Mouse (Mus musculus) G1E (cell line): ENCODE results near the gene Wdr54.

Experiments
- CTCF ChIP-seq: IDR thresholded peaks from 2 replicates; pipeline ENCODE4 v1.5.1; 2012; ENCODE audit warnings: low read depth, low read length, inconsistent platforms, mixed read lengths
- GATA1 ChIP-seq: IDR thresholded peaks from 2 replicates; pipeline ENCODE4 v1.6.1; 2012; ENCODE audit warnings: borderline replicate concordance, low read length, inconsistent platforms, mixed read lengths
- GATA2 ChIP-seq: IDR thresholded peaks from 2 replicates; pipeline ENCODE4 v1.6.1; 2012; ENCODE audit warnings: low read depth, low read length, inconsistent platforms, borderline replicate concordance
- POLR2AphosphoS5 ChIP-seq: IDR thresholded peaks from 2 replicates; pipeline ENCODE4 v1.6.1; 2012; ENCODE audit warnings: low read depth, low read length, inconsistent platforms; ENCODE audit not compliant: insufficient replicate concordance

DNA sequence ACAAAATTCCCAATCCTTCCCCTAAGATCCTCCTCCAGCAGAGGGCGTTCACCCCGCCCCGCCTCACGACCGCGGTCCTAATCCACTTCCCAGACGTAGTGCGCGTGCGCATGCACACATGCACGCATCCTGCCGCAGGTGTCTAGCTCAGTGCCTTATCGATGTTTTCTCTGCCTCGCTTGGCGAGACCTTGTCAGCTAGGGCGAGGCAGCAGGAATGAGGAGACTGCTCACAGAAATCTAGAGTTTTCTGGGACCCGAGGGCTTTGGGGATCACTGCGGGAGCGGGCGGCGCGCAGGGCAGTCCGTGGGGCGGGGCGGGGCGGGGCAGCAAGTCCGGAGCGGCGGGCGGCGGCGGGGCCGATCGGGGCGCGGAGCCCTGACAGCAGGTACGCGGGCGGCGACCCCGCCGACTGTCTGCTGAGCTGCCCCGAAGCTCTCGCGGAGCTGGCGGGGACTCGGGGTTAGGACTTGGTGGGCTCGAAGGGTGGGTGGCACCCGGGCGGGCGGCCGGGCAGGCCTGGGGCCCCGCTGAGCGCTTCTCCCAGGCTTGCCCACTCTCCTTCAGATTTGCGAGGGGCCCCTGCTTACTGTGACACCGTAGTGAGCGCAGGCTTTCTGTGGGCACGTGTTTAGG is 9.5 kb upstream of the Wdr54 start, which contains the start of gene Dctn1:
- TF ChIP-seq CTCF, result peak; percentile 62
- no peak for TF ChIP-seq GATA1
- TF ChIP-seq POLR2AphosphoS5, result no peak
- no peak for TF ChIP-seq GATA2
